In the genomic region with DNA sequence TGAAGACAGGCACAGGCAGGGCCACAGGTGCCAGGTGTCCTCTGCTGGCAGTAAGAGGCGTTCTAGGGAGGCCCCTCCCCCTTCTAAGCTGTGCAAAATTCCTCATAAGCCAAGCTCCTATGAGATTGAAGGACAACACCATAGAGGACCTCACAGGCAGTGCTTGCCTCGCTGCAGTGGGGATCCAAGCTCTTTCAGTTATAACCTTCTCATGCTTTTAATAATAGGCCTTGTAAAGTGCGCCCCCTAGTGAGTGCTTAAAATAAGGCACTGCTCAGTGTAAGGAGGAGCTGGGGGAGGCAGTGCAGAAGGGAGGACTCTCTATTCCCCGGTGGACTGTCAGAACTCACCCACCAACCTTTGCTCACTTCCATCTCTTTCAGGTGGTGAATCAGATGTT, we compare ENCODE assay signal across 8 mouse cellular contexts. TPM values are rescaled to one million over a fixed set of nuclear protein-coding genes. Genes with fewer than 3 reads are reported as not detected.
DNase-seq lines count a peak whose midpoint lies in the region; ATAC-seq and TF ChIP-seq lines count a peak whose summit lies in the region.

No protein-coding gene starts in this region.

- ATAC-seq in embryonic facial prominence, embryonic 14.5 days (ENCODE audit: low read depth), result peak; percentile 79
- peak; percentile 81 for ATAC-seq in heart, postnatal 0 days (ENCODE audit: insufficient read depth, low read depth)
- peak; percentile 58 for ATAC-seq in liver, embryonic 12.5 days

- no peaks in the 10 kb centered on the region for H3K27me3 ChIP-seq in embryonic facial prominence, embryonic 14.5 days (replicated peaks; ENCODE audit: control insufficient read depth, insufficient read depth, low read length)
- H3K27me3 ChIP-seq in heart, postnatal 0 days (ENCODE audit: control insufficient read depth, insufficient read depth, low read length), result no peaks in the 10 kb centered on the region
- peaks cover 11% of the 10 kb centered on the region; the same call in 1 of the 2 replicates for H3K27me3 ChIP-seq in liver, embryonic 12.5 days (replicated peaks)
- no peaks in the 10 kb centered on the region for H3K27me3 ChIP-seq in splenic B cell, adult 2 months (ENCODE audit: control insufficient read depth, insufficient read depth, low read length, poor library complexity, severe bottlenecking)

- no peak overlapping the region for H3K9ac ChIP-seq in embryonic facial prominence, embryonic 14.5 days (ENCODE audit: low read depth, low read length)
- no peak overlapping the region for H3K9ac ChIP-seq in heart, postnatal 0 days (replicated peaks; ENCODE audit: low read depth, low read length)
- H3K9ac ChIP-seq in liver, embryonic 12.5 days, result no peak overlapping the region

- H3K4me1 ChIP-seq in embryonic facial prominence, embryonic 14.5 days (ENCODE audit: control insufficient read depth, insufficient read depth, low read length), result peaks cover 6% of the 10 kb centered on the region; the same call in 1 of the 2 replicates
- H3K4me1 ChIP-seq in heart, postnatal 0 days (ENCODE audit: control insufficient read depth, insufficient read depth), result peaks cover 8% of the 10 kb centered on the region
- peaks cover 11% of the 10 kb centered on the region for H3K4me1 ChIP-seq in liver, embryonic 12.5 days

- no peak overlapping the region for H3K4me3 ChIP-seq in embryonic facial prominence, embryonic 14.5 days (ENCODE audit: low read depth, low read length)
- H3K4me3 ChIP-seq in heart, postnatal 0 days (ENCODE audit: low read depth, low read length), result no peak overlapping the region
- H3K4me3 ChIP-seq in liver, embryonic 12.5 days, result no peak overlapping the region

- TF ChIP-seq CTCF in heart, postnatal 0 days (IDR thresholded peaks at IDR 0.05; ENCODE audit: low read depth), result peak; percentile 95

- H3K4me2 ChIP-seq in embryonic facial prominence, embryonic 14.5 days (ENCODE audit: low read depth, low read length), result no peak overlapping the region
- no peak overlapping the region for H3K4me2 ChIP-seq in heart, postnatal 0 days (ENCODE audit: low read depth, low read length)
- no peak overlapping the region for H3K4me2 ChIP-seq in liver, embryonic 12.5 days

- peak; percentile 88 for DNase-seq in CD4-positive, CD25-positive, alpha-beta regulatory T cell, adult 2 months (ENCODE audit: low read depth, low spot score)
- peak; percentile 81 to 86 for DNase-seq in adrenal gland, postnatal 36 days
- peak; percentile 91 for DNase-seq in embryonic facial prominence, embryonic 14.5 days (ENCODE audit: low spot score)
- peak; percentile 81 for DNase-seq in heart, postnatal 0 days (ENCODE audit: low spot score)
- DNase-seq in kidney, postnatal 25 days, result peak; percentile 81 to 93
- DNase-seq in natural killer cell, adult 2 months (ENCODE audit: low spot score in 2 of 2), result peak; percentile 75 to 80
- DNase-seq in splenic B cell, adult 2 months (ENCODE audit: low read depth, low spot score), result peak; percentile 91

- no peak overlapping the region for H3K27ac ChIP-seq in embryonic facial prominence, embryonic 14.5 days (replicated peaks; ENCODE audit: low read depth, low read length)
- no peak overlapping the region for H3K27ac ChIP-seq in heart, postnatal 0 days (ENCODE audit: low read depth)
- H3K27ac ChIP-seq in liver, embryonic 12.5 days, result no peak overlapping the region

- no peaks in the 10 kb centered on the region for H3K36me3 ChIP-seq in embryonic facial prominence, embryonic 14.5 days (ENCODE audit: control insufficient read depth, insufficient read depth, low read length)
- no peaks in the 10 kb centered on the region for H3K36me3 ChIP-seq in heart, postnatal 0 days (replicated peaks; ENCODE audit: control insufficient read depth, insufficient read depth, low read length)
- no peaks in the 10 kb centered on the region for H3K36me3 ChIP-seq in liver, embryonic 12.5 days
- H3K36me3 ChIP-seq in splenic B cell, adult 2 months (ENCODE audit: control insufficient read depth, insufficient read depth, low read length, poor library complexity, severe bottlenecking), result no peaks in the 10 kb centered on the region

- no peak for TF ChIP-seq EP300 in heart, postnatal 0 days (IDR thresholded peaks at IDR 0.05; ENCODE audit: low read depth)

- 11% methylated on average over 4 of the region's 4 CpGs for WGBS in embryonic facial prominence, embryonic 14.5 days
- 9% methylated on average over 4 of the region's 4 CpGs for WGBS in heart, postnatal 0 days
- 15% methylated on average over 4 of the region's 4 CpGs for WGBS in liver, embryonic 12.5 days (ENCODE audit: insufficient replicate concordance)

- H3K9me3 ChIP-seq in embryonic facial prominence, embryonic 14.5 days (ENCODE audit: control insufficient read depth, low read length), result no peaks in the 10 kb centered on the region
- no peaks in the 10 kb centered on the region for H3K9me3 ChIP-seq in heart, postnatal 0 days (replicated peaks; ENCODE audit: control insufficient read depth, low read length)
- no peaks in the 10 kb centered on the region for H3K9me3 ChIP-seq in liver, embryonic 12.5 days (replicated peaks)

RNA-seq across cellular contexts. Expression of a gene that starts 6.1 kb away (rescaled TPM):
- 10 to 100 TPM; 18.2 to 20.1 TPM for total RNA-seq in adrenal gland, postnatal 36 days (2021)
- polyA plus RNA-seq in embryonic facial prominence, embryonic 14.5 days (2014; fragmentation: Nextera tagmentation; extraction: Ambion mirVana), result 8.2 and 8.5 TPM in 2 replicates
- total RNA-seq in heart, postnatal 0 days (2014; rRNA removed; ENCODE audit: low replicate concordance), result 32.3 and 74.8 TPM in 2 replicates
- 21.5 and 22.6 TPM in 2 replicates for polyA plus RNA-seq in heart, postnatal 0 days (2015; fragmentation: Nextera tagmentation; extraction: Ambion mirVana)
- 9.1 and 10.0 TPM in 2 replicates for polyA plus RNA-seq in liver, embryonic 12.5 days (2016; fragmentation: Nextera tagmentation; extraction: Ambion mirVana)

RNA-seq across cellular contexts. Expression of a gene that starts 8.2 kb away (rescaled TPM):
- 10 to 100 TPM in 1 of 2 experiments, 1 to 10 TPM in 1; 4.6 to 13.8 TPM for total RNA-seq in adrenal gland, postnatal 36 days (2021)
- polyA plus RNA-seq in embryonic facial prominence, embryonic 14.5 days (2014; fragmentation: Nextera tagmentation; extraction: Ambion mirVana), result 9.2 and 11.8 TPM in 2 replicates
- 3.9 TPM in 1 of 2 replicates, not detected in the other for total RNA-seq in heart, postnatal 0 days (2014; rRNA removed; ENCODE audit: low replicate concordance)
- polyA plus RNA-seq in heart, postnatal 0 days (2015; fragmentation: Nextera tagmentation; extraction: Ambion mirVana), result 0.18 TPM in 2 replicates
- 0.14 and 0.22 TPM in 2 replicates for polyA plus RNA-seq in liver, embryonic 12.5 days (2016; fragmentation: Nextera tagmentation; extraction: Ambion mirVana)

RNA-seq across cellular contexts. Expression of a gene that starts 12.2 kb away (rescaled TPM):
- total RNA-seq in adrenal gland, postnatal 36 days (2021), result not detected
- 0.10 TPM in 1 of 2 replicates, not detected in the other for polyA plus RNA-seq in embryonic facial prominence, embryonic 14.5 days (2014; fragmentation: Nextera tagmentation; extraction: Ambion mirVana)
- not detected in 2 replicates for total RNA-seq in heart, postnatal 0 days (2014; rRNA removed; ENCODE audit: low replicate concordance)
- polyA plus RNA-seq in heart, postnatal 0 days (2015; fragmentation: Nextera tagmentation; extraction: Ambion mirVana), result not detected in 2 replicates
- 1.2 and 1.3 TPM in 2 replicates for polyA plus RNA-seq in liver, embryonic 12.5 days (2016; fragmentation: Nextera tagmentation; extraction: Ambion mirVana)

RNA-seq across cellular contexts. Expression of a gene that starts 20.1 kb away (rescaled TPM):
- 10 to 100 TPM; 20.4 to 30.8 TPM for total RNA-seq in adrenal gland, postnatal 36 days (2021)
- polyA plus RNA-seq in embryonic facial prominence, embryonic 14.5 days (2014; fragmentation: Nextera tagmentation; extraction: Ambion mirVana), result 25.8 and 29.5 TPM in 2 replicates
- total RNA-seq in heart, postnatal 0 days (2014; rRNA removed; ENCODE audit: low replicate concordance), result 110 and 175 TPM in 2 replicates
- 131 and 138 TPM in 2 replicates for polyA plus RNA-seq in heart, postnatal 0 days (2015; fragmentation: Nextera tagmentation; extraction: Ambion mirVana)
- 18.6 and 21.0 TPM in 2 replicates for polyA plus RNA-seq in liver, embryonic 12.5 days (2016; fragmentation: Nextera tagmentation; extraction: Ambion mirVana)

RNA-seq across cellular contexts. Expression of a gene that starts 20.1 kb away (rescaled TPM):
- under 1 TPM; 0.72 to 0.96 TPM for total RNA-seq in adrenal gland, postnatal 36 days (2021)
- polyA plus RNA-seq in embryonic facial prominence, embryonic 14.5 days (2014; fragmentation: Nextera tagmentation; extraction: Ambion mirVana), result 1.4 and 1.6 TPM in 2 replicates
- 4.0 and 7.0 TPM in 2 replicates for total RNA-seq in heart, postnatal 0 days (2014; rRNA removed; ENCODE audit: low replicate concordance)
- 3.6 and 4.0 TPM in 2 replicates for polyA plus RNA-seq in heart, postnatal 0 days (2015; fragmentation: Nextera tagmentation; extraction: Ambion mirVana)
- 0.85 and 1.1 TPM in 2 replicates for polyA plus RNA-seq in liver, embryonic 12.5 days (2016; fragmentation: Nextera tagmentation; extraction: Ambion mirVana)
